Mouse (Mus musculus): ENCODE data around the gene Cisd1.

DNA sequence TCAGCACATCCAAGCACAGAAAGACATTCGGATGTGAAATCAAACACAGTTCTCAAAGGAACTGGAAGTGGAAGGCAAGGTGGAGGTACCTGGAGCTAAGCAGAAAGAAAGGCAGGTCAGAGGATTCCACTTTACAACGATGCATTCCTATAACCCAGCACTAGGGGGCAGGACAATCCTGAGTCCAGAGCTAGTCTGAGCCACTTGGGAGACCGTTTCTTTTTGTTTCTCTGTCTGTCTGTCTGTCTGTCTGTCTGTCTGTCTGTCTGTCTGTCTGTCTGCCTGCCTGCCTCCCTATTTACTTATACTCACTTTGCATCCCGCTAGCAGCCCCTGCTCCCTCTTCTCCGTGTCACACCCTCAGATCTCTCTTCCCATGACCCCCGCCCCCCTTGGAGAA is 38.6 kb downstream of the Cisd1 start:
- TF ChIP-seq EP300 (IDR thresholded peaks at IDR 0.05; ENCODE audit: low read length) (no peak), RAD21 (IDR thresholded peaks at IDR 0.05; ENCODE audit: low read depth, low read length) (peak; percentile 68), KAT2A (IDR thresholded peaks at IDR 0.05; ENCODE audit: insufficient replicate concordance, low read length) (no peak)

Measured in CH12.LX (cell line).